Mouse (Mus musculus) CH12.LX (cell line): ENCODE results near the gene Kank4. TPM values are rescaled to one million over a fixed set of nuclear protein-coding genes. Genes with fewer than 3 reads are reported as not detected.
"Not testable (repeated sequence)": the region's sequence is repeated elsewhere in the genome, so short reads cannot be mapped to it uniquely, and the experiment has no call there.

Experiments used
- DNase-seq: peaks from one replicate; pipeline ENCODE4 v3.0.0-alpha.2; 2013; ENCODE audit errors: extremely low read depth
- H3K27ac ChIP-seq: 2 replicates; pipeline ENCODE4 v1.5.1; 2012; ENCODE audit warnings: low read depth, mild to moderate bottlenecking, control low read depth, moderate library complexity; ENCODE audit not compliant: insufficient read depth
- H3K27me3 ChIP-seq: replicated peaks from 2 replicates; pipeline ENCODE3; 2012; ENCODE audit warnings: inconsistent platforms
- H3K36me3 ChIP-seq, 2 experiments: replicated peaks in 1 of 2; 2 replicates each; pipeline versions ENCODE3 to v1.6.1; 2012; ENCODE audit warnings: inconsistent platforms in 1 of 2, low read length in 1 of 2, mild to moderate bottlenecking in 1 of 2, mixed read lengths in 1 of 2, moderate library complexity in 1 of 2; ENCODE audit not compliant: control insufficient read depth in 1 of 2, insufficient read depth in 1 of 2
- H3K4me1 ChIP-seq, 2 experiments: 2 replicates each; pipeline ENCODE4 v1.6.1; 2012; ENCODE audit warnings: inconsistent platforms in 1 of 2, moderate library complexity in 1 of 2; ENCODE audit not compliant: insufficient read depth in 2 of 2, control insufficient read depth in 1 of 2
- H3K4me2 ChIP-seq: 2 replicates; pipeline ENCODE4 v1.6.1; 2012; ENCODE audit warnings: low read depth, mild to moderate bottlenecking, control low read depth; ENCODE audit not compliant: poor library complexity, insufficient read depth, severe bottlenecking
- H3K4me3 ChIP-seq, 3 experiments: fragments of 150-350 bp in 1 of 3; sonication (generic) in 1 of 3; replicated peaks in 1 of 3; 2 replicates each; pipeline versions ENCODE3 to v1.5.1; 2011 to 2012; ENCODE audit warnings: low read depth in 2 of 3, low read length in 2 of 3, mild to moderate bottlenecking in 2 of 3, moderate library complexity in 2 of 3, control low read depth in 1 of 3, improper control_type of control experiment in 1 of 3, inconsistent platforms in 1 of 3, mixed read lengths in 1 of 3; ENCODE audit not compliant: poor library complexity in 1 of 3
- H3K79me2 ChIP-seq: replicated peaks from 2 replicates; pipeline ENCODE4 v1.6.1; 2012; ENCODE audit warnings: mild to moderate bottlenecking, moderate library complexity; ENCODE audit not compliant: control insufficient read depth, poor library complexity, insufficient read depth, severe bottlenecking; ENCODE audit errors: extremely low read depth
- H3K9ac ChIP-seq: 2 replicates; pipeline ENCODE4 v1.6.1; 2012; ENCODE audit warnings: low read depth, mild to moderate bottlenecking, control low read depth, moderate library complexity; ENCODE audit not compliant: insufficient read depth
- H3K9me3 ChIP-seq: replicated peaks from 2 replicates; pipeline ENCODE3; 2012; ENCODE audit warnings: low read length, inconsistent platforms, mixed read lengths
- BHLHE40 ChIP-seq: IDR thresholded peaks from 2 replicates; pipeline ENCODE4 v1.6.1; 2011; ENCODE audit warnings: mild to moderate bottlenecking, low read depth, low read length, improper control_type of control experiment
- E2F4 ChIP-seq: IDR thresholded peaks from 2 replicates; pipeline ENCODE4 v1.6.1; 2011; ENCODE audit warnings: low read depth, low read length, improper control_type of control experiment; ENCODE audit not compliant: insufficient replicate concordance
- ELF1 ChIP-seq: IDR thresholded peaks from 2 replicates; pipeline ENCODE4 v1.6.1; 2014; ENCODE audit warnings: low read depth, mild to moderate bottlenecking, inconsistent platforms, low read length, improper control_type of control experiment
- EP300 ChIP-seq: IDR thresholded peaks from 2 replicates; pipeline ENCODE4 v1.6.1; 2011; ENCODE audit warnings: low read length, improper control_type of control experiment
- ETS1 ChIP-seq: conservative IDR thresholded peaks from 2 replicates; pipeline ENCODE4 v1.6.1; 2012; ENCODE audit warnings: low read depth, mild to moderate bottlenecking, inconsistent platforms, low read length, improper control_type of control experiment, moderate library complexity
- IRF4 ChIP-seq: IDR thresholded peaks from 2 replicates; pipeline ENCODE4 v1.6.1; 2014; ENCODE audit warnings: low read depth, mild to moderate bottlenecking, inconsistent platforms, low read length, improper control_type of control experiment
- JUND ChIP-seq: conservative IDR thresholded peaks from 2 replicates; pipeline ENCODE4 v1.6.1; 2011; ENCODE audit warnings: low read depth, low read length, improper control_type of control experiment
- MAZ ChIP-seq: IDR thresholded peaks from 2 replicates; pipeline ENCODE4 v1.6.1; 2012; ENCODE audit warnings: low read depth, mild to moderate bottlenecking, inconsistent platforms, low read length, improper control_type of control experiment, moderate library complexity
- MXI1 ChIP-seq: IDR thresholded peaks from 2 replicates; pipeline ENCODE4 v1.6.1; 2011; ENCODE audit warnings: mild to moderate bottlenecking, low read depth, low read length, improper control_type of control experiment
- MYC ChIP-seq: IDR thresholded peaks from 2 replicates; pipeline ENCODE4 v1.6.1; 2011; ENCODE audit warnings: low read depth, mild to moderate bottlenecking, improper control_type of control experiment, low read length
- NRF1 ChIP-seq: IDR thresholded peaks from 2 replicates; pipeline ENCODE4 v1.6.1; 2014; ENCODE audit warnings: low read depth, mild to moderate bottlenecking, inconsistent platforms, low read length, improper control_type of control experiment, moderate library complexity
- PAX5 ChIP-seq: IDR thresholded peaks from 2 replicates; pipeline ENCODE4 v1.6.1; 2012; ENCODE audit warnings: low read length, inconsistent platforms, mixed read lengths
- POLR2AphosphoS2 ChIP-seq: IDR thresholded peaks from 2 replicates; pipeline ENCODE4 v1.6.1; 2011; ENCODE audit warnings: low read depth, low read length, improper control_type of control experiment
- RAD21 ChIP-seq: IDR thresholded peaks from 2 replicates; pipeline ENCODE4 v1.6.1; 2011; ENCODE audit warnings: low read depth, mild to moderate bottlenecking, low read length, improper control_type of control experiment, moderate library complexity
- SMC3 ChIP-seq: IDR thresholded peaks from 2 replicates; pipeline ENCODE4 v1.6.1; 2011; ENCODE audit warnings: low read depth, low read length, improper control_type of control experiment
- USF2 ChIP-seq: conservative IDR thresholded peaks from 2 replicates; pipeline ENCODE4 v1.6.1; 2011; ENCODE audit warnings: low read depth, low read length, improper control_type of control experiment
- ZC3H11A ChIP-seq: IDR thresholded peaks from 2 replicates; pipeline ENCODE4 v1.6.1; 2012; ENCODE audit warnings: low read depth, mild to moderate bottlenecking, inconsistent platforms, low read length, improper control_type of control experiment
- ZKSCAN1 ChIP-seq: IDR thresholded peaks from 2 replicates; pipeline ENCODE4 v1.6.1; 2012; ENCODE audit warnings: low read depth, inconsistent platforms, low read length, improper control_type of control experiment, borderline replicate concordance
- dilution Hi-C: fragments of 300-500 bp; cut with MboI; formaldehyde crosslinking; loops from 2 replicates; pipeline ENCODE4 v1.14.3; 2020; ENCODE audit warnings: low sequenced_read_pairs; ENCODE audit not compliant: extremely low pct_unique_long_range_greater_than_20kb, extremely low pct_ligation_motif_present
- in situ Hi-C: fragments of 300-500 bp; cut with MboI; formaldehyde crosslinking; loops from 3 replicates; pipeline ENCODE4 v1.14.3; 2019; ENCODE audit warnings: low sequenced_read_pairs, low pct_ligation_motif_present, low pct_unique_long_range_greater_than_20kb, mixed read lengths
- polyA plus RNA-seq: library from polyadenylated mRNA; unstranded; fragments of >175 nt; gene quantifications from 2 replicates; pipeline ENCODE4 v1.2.1, GENCODE M21; 2012; ENCODE audit warnings: low read depth; ENCODE audit not compliant: insufficient read length
- total RNA-seq, 2 experiments: library from RNA; depleted of rRNA; stranded (reverse); fragments of 300-350 nt in 1 of 2; fragments of >200 nt in 1 of 2; gene quantifications; 2 replicates each; pipeline ENCODE4 v1.2.3; 2012 to 2014

The Kank4 gene
- total and polyA plus RNA-seq, 3 experiments, result not detected

DNA sequence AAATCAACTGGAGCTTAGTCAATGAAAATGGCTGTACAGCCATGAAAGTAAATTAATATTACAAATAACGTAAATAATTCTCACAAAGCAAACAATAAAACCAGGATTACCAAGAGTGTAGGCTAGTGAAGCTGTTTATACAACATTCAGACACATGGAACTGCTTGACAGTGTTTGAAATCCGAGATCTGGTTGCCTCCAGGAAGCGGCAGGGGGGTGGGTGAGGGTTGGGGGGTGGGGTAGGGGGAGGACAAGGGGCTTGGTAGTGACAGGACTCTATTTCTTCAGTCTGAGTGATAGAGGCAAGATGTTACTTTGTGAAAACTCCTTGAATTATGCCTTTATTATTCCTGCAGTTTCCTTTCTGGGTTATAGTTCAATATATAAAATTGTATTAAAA, 9.4 kb upstream of the Kank4 start:
- TF ChIP-seq BHLHE40 (no peak), JUND (no peak), NRF1 (no peak), ZKSCAN1 (no peak), ETS1 (no peak), EP300 (no peak), IRF4 (no peak), MAZ (no peak), MYC (no peak), PAX5 (no peak), RAD21 (no peak), POLR2AphosphoS2 (no peak)
- H3K27me3 ChIP-seq, result no peaks in the 10 kb centered on the region
- H3K27ac ChIP-seq, result no peak overlapping the region
- H3K4me1 ChIP-seq, result no peaks in the 10 kb centered on the region
- H3K9ac ChIP-seq, result no peak overlapping the region
- H3K4me3 ChIP-seq, result no peak overlapping the region
- H3K79me2 ChIP-seq, result no peaks in the 10 kb centered on the region
- H3K4me2 ChIP-seq, result no peak overlapping the region
- in situ Hi-C loops (no loop called here), dilution Hi-C loops (no loop called here)
- H3K36me3 ChIP-seq, result no peaks in the 10 kb centered on the region
- no peak for DNase-seq
- peaks cover 58% of the 10 kb centered on the region for H3K9me3 ChIP-seq

- H3K4me2 ChIP-seq, H3K27ac ChIP-seq, H3K79me2 ChIP-seq, dilution Hi-C loops, H3K4me1 ChIP-seq, H3K27me3 ChIP-seq, H3K36me3 ChIP-seq, in situ Hi-C loops, DNase-seq, H3K9ac ChIP-seq, H3K4me3 ChIP-seq: not testable (repeated sequence)
- H3K9me3 ChIP-seq, result peaks cover 56% of the 10 kb centered on the region
Measured at GRCm38 (mm10) chr4:98823740-98824139, 6.4 kb upstream of the Kank4 start, which contains the start of gene I0C0044D17Rik. Gene I0C0044D17Rik (minus strand): TSS chr4:98823840.

DNA sequence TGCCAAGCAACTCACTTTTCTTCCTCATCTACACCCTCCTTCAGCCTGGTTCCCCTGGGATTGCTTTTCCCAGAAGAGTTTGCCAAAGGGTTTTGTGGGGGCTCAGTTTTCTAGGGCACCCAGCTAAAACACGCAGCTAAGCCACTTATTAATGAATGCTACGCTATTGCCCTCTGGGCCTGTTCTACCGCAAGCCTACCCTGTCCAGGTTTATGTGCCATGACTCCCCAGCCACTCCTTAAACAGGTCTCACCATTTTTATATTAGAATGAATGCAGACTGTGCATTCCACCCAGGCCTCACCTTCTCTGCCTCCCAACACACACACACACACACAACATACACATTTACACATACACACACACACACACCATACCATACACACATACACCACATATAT, 5.7 kb upstream of the Kank4 start:
- Histone ChIP-seq H3K27me3 (no peaks in the 10 kb centered on the region), H3K4me2 (no peak overlapping the region), H3K79me2 (no peaks in the 10 kb centered on the region), H3K36me3 (no peaks in the 10 kb centered on the region), H3K9me3 (peaks cover 58% of the 10 kb centered on the region), H3K4me3 (no peak overlapping the region), H3K27ac (no peak overlapping the region), H3K4me1 (no peaks in the 10 kb centered on the region), H3K9ac (no peak overlapping the region)
- dilution Hi-C loops (no loop called here), in situ Hi-C loops (no loop called here)
- TF ChIP-seq MXI1 (no peak), MYC (no peak), ETS1 (no peak), E2F4 (no peak), ZC3H11A (no peak), SMC3 (no peak), ELF1 (no peak), PAX5 (no peak), NRF1 (no peak), USF2 (no peak), JUND (no peak), IRF4 (no peak)
- DNase-seq, result no peak
